Mouse (Mus musculus) kidney, adult 2 months (tissue): ENCODE measurements around the gene Zbtb12.
A peak's percentile ranks its signal among the peaks of the same experiment; 100 is the strongest.

Experiments
- CTCF ChIP-seq: fragments of 200-500 bp; conservative IDR thresholded peaks from 2 replicates; pipeline ENCODE4 v1.5.1; 2011; ENCODE audit warnings: low read depth, mild to moderate bottlenecking, control low read depth, low read length, moderate library complexity, mixed read lengths; ENCODE audit not compliant: insufficient read depth, insufficient read length
- POLR2A ChIP-seq: fragments of 200-500 bp; IDR thresholded peaks from one replicate; pipeline ENCODE4 v1.6.1; 2011; ENCODE audit warnings: low read depth, low read length, control low read depth

- TF ChIP-seq CTCF (peak; percentile 67), POLR2A (no peak)
Observed at GRCm38 (mm10) chr17:34915410-34915831, 36.1 kb downstream of the Zbtb12 start.
